ENCODE assay signal across 15 mouse cellular contexts in genomic region chr4:150852479-150852878, GRCm38 (mm10). TPM values are rescaled to one million over a fixed set of nuclear protein-coding genes. Genes with fewer than 3 reads are reported as not detected.
DNase-seq lines count a peak whose midpoint lies in the region; ATAC-seq and TF ChIP-seq lines count a peak whose summit lies in the region.
"Had no signal": no experiment of that assay in that cellular context is flagged by ENCODE, and none has a peak within 500 bp of the region (broad histone marks: within the 10 kb centered on the region; RNA-seq: fewer than 3 reads in every experiment).

No protein-coding gene starts in this region.

- no peaks in the 10 kb centered on the region for H3K27me3 ChIP-seq in lung, embryonic 16.5 days (ENCODE audit: control insufficient read depth, insufficient read depth, low read depth, low read length)
- no peaks in the 10 kb centered on the region for H3K27me3 ChIP-seq in intestine, embryonic 16.5 days (replicated peaks; ENCODE audit: control insufficient read depth, insufficient read depth, low read length)
- H3K27me3 ChIP-seq in small intestine, adult 2 months (ENCODE audit: control insufficient read depth, insufficient read depth, low read length), result no peaks in the 10 kb centered on the region
- H3K27me3 ChIP-seq in limb, embryonic 10.5 days (ENCODE audit: low read depth, poor library complexity, severe bottlenecking), result no peaks in the 10 kb centered on the region
- H3K27me3 ChIP-seq: hindbrain, embryonic 12.5 days; midbrain, embryonic 15.5 days had no signal

- TF ChIP-seq CTCF in gastrocnemius, adult 2 months (IDR thresholded peaks at IDR 0.05), result no peak
- no peak for TF ChIP-seq CTCF in small intestine, adult 2 months (IDR thresholded peaks at IDR 0.05; ENCODE audit: extremely low read depth, insufficient read length, insufficient replicate concordance, low read depth, low read length)

- no peak for ATAC-seq in lung, embryonic 16.5 days (ENCODE audit: low read depth)
- no peak for ATAC-seq in intestine, embryonic 16.5 days
- ATAC-seq: forebrain, embryonic 16.5 days; midbrain, embryonic 15.5 days had no signal

- H3K4me2 ChIP-seq in lung, embryonic 16.5 days (ENCODE audit: low read depth, low read length), result no peak overlapping the region
- H3K4me2 ChIP-seq in intestine, embryonic 16.5 days (ENCODE audit: low read depth, low read length), result peak overlapping the region; percentile 9; the same call in 1 of the 2 replicates
- H3K4me2 ChIP-seq: hindbrain, embryonic 12.5 days; lung, embryonic 14.5 days; midbrain, embryonic 15.5 days had no signal

- intact Hi-C loops in gastrocnemius, adult 2 months (cut with DNase I), result loop anchor here (5.0 kb wide), 1 partner anchor 70 kb away; no protein-coding TSS in a partner anchor
- intact Hi-C loops in gastrocnemius, postnatal 14 days (cut with DNase I; ENCODE audit: low total_unique reads), result loop anchor here (5.0 kb wide), 2 partner anchors 45 to 190 kb away; no protein-coding TSS in a partner anchor

- no peaks in the 10 kb centered on the region for H3K36me3 ChIP-seq in lung, embryonic 16.5 days (ENCODE audit: control insufficient read depth, insufficient read depth, low read length)
- no peaks in the 10 kb centered on the region for H3K36me3 ChIP-seq in intestine, embryonic 16.5 days (ENCODE audit: control insufficient read depth, insufficient read depth, low read length)
- peaks cover 2% of the 10 kb centered on the region; the same call in 1 of the 2 replicates for H3K36me3 ChIP-seq in small intestine, adult 2 months (ENCODE audit: control insufficient read depth, insufficient read depth, low read length)
- no peaks in the 10 kb centered on the region for H3K36me3 ChIP-seq in limb, embryonic 10.5 days
- H3K36me3 ChIP-seq: hindbrain, embryonic 12.5 days; midbrain, embryonic 15.5 days had no signal

- no peak overlapping the region for H3K4me3 ChIP-seq in gastrocnemius, adult 2 months
- H3K4me3 ChIP-seq in lung, embryonic 16.5 days (ENCODE audit: low read length), result no peak overlapping the region
- H3K4me3 ChIP-seq in intestine, embryonic 16.5 days (ENCODE audit: low read length), result no peak overlapping the region
- no peak overlapping the region for H3K4me3 ChIP-seq in small intestine, adult 2 months (ENCODE audit: low read depth, low read length)
- H3K4me3 ChIP-seq in limb, embryonic 10.5 days, result no peak overlapping the region
- H3K4me3 ChIP-seq: hindbrain, embryonic 12.5 days; left cerebral cortex, adult 2 months; midbrain, embryonic 15.5 days had no signal

- H3K9ac ChIP-seq in lung, embryonic 16.5 days (ENCODE audit: low read length), result no peak overlapping the region; the same call in 1 of the 2 replicates
- H3K9ac ChIP-seq in intestine, embryonic 16.5 days (ENCODE audit: low read depth, low read length), result no peak overlapping the region
- H3K9ac ChIP-seq: hindbrain, embryonic 12.5 days; lung, embryonic 14.5 days; midbrain, embryonic 15.5 days had no signal

- TF ChIP-seq POLR2A in small intestine, adult 2 months (IDR thresholded peaks at IDR 0.05; ENCODE audit: low read depth, low read length), result no peak

- peaks cover 27% of the 10 kb centered on the region for H3K4me1 ChIP-seq in lung, embryonic 16.5 days (replicated peaks; ENCODE audit: control insufficient read depth, insufficient read depth, low read length)
- H3K4me1 ChIP-seq in intestine, embryonic 16.5 days (ENCODE audit: control insufficient read depth, insufficient read depth, low read length), result peaks cover 12% of the 10 kb centered on the region
- peaks cover 17% of the 10 kb centered on the region for H3K4me1 ChIP-seq in small intestine, adult 2 months (ENCODE audit: control insufficient read depth, insufficient read depth, insufficient read length, low read length)
- peaks cover 45% of the 10 kb centered on the region for H3K4me1 ChIP-seq in limb, embryonic 10.5 days

- WGBS in lung, embryonic 16.5 days, result 41% methylated on average over 4 of the region's 4 CpGs
- 61% methylated on average over 4 of the region's 4 CpGs for WGBS in intestine, embryonic 16.5 days
- WGBS in small intestine, adult 2 months, result 11% methylated on average over 4 of the region's 4 CpGs
- WGBS in limb, embryonic 10.5 days, result 76% methylated on average over 4 of the region's 4 CpGs

- peak overlapping the region; percentile 59 for H3K27ac ChIP-seq in gastrocnemius, adult 2 months
- H3K27ac ChIP-seq in lung, embryonic 16.5 days (ENCODE audit: low read length), result peak overlapping the region; percentile 81
- peak overlapping the region; percentile 93 for H3K27ac ChIP-seq in intestine, embryonic 16.5 days (ENCODE audit: low read length)
- H3K27ac ChIP-seq in small intestine, adult 2 months (ENCODE audit: insufficient read depth, low read depth, low read length), result peak overlapping the region; percentile 36
- H3K27ac ChIP-seq in limb, embryonic 10.5 days, result no peak overlapping the region
- H3K27ac ChIP-seq: hindbrain, embryonic 12.5 days; left cerebral cortex, adult 2 months; midbrain, embryonic 15.5 days had no signal

- H3K9me3 ChIP-seq in lung, embryonic 16.5 days (ENCODE audit: control insufficient read depth, low read length), result no peaks in the 10 kb centered on the region
- H3K9me3 ChIP-seq in intestine, embryonic 16.5 days (ENCODE audit: control insufficient read depth, low read length), result no peaks in the 10 kb centered on the region
- no peaks in the 10 kb centered on the region for H3K9me3 ChIP-seq in limb, embryonic 10.5 days (replicated peaks)
- H3K9me3 ChIP-seq: hindbrain, embryonic 12.5 days; midbrain, embryonic 15.5 days had no signal

- DNase-seq in gastrocnemius, adult 2 months, result no peak
- DNase-seq in gastrocnemius, postnatal 14 days, result no peak
- DNase-seq in lung, postnatal 14 days, result no peak
- no peak for DNase-seq in limb, embryonic 10.5 days (ENCODE audit: low spot score)
- DNase-seq in embryo, embryonic 11 days, result no peak
- DNase-seq: adrenal gland, postnatal 36 days; cerebellum, adult 11 months; lung, embryonic 14.5 days had no signal

RNA-seq across cellular contexts. Expression of gene Errfi1, which starts 1.2 kb away (rescaled TPM):
- total RNA-seq in gastrocnemius, adult 2 months (2021), result 10 to 100 TPM; 20.7 to 50.5 TPM
- 10 to 100 TPM; 17.0 to 34.2 TPM for total RNA-seq in gastrocnemius, postnatal 14 days (2021)
- polyA plus RNA-seq in lung, embryonic 16.5 days (2015; fragmentation: Nextera tagmentation; extraction: Ambion mirVana), result 44.3 and 46.3 TPM in 2 replicates
- 28.0 and 28.2 TPM in 2 replicates for polyA plus RNA-seq in intestine, embryonic 16.5 days (2015; fragmentation: Nextera tagmentation; extraction: Ambion mirVana)
- 6.6 and 26.7 TPM in 2 replicates for polyA plus RNA-seq in small intestine, adult 2 months (2012; rRNA removed)
- 25.2 and 25.9 TPM in 2 replicates for polyA plus RNA-seq in limb, embryonic 10.5 days (2016; fragmentation: Nextera tagmentation; extraction: Ambion mirVana)
